Mouse (Mus musculus) small intestine, adult 2 months (tissue): Measurements from ENCODE around the gene Gm19935.

Source experiments
- CTCF ChIP-seq: fragments of 200-500 bp; IDR thresholded peaks from 2 replicates; pipeline ENCODE4 v1.5.1; 2012; ENCODE audit warnings: low read depth, mild to moderate bottlenecking, control low read depth, inconsistent platforms, low read length, moderate library complexity, mixed read lengths; ENCODE audit not compliant: insufficient replicate concordance, insufficient read length; ENCODE audit errors: extremely low read depth
- POLR2A ChIP-seq: fragments of 200-500 bp; IDR thresholded peaks from 2 replicates; pipeline ENCODE4 v1.6.1; 2012; ENCODE audit warnings: low read depth, mild to moderate bottlenecking, control low read depth, inconsistent platforms, low read length, moderate library complexity

DNA sequence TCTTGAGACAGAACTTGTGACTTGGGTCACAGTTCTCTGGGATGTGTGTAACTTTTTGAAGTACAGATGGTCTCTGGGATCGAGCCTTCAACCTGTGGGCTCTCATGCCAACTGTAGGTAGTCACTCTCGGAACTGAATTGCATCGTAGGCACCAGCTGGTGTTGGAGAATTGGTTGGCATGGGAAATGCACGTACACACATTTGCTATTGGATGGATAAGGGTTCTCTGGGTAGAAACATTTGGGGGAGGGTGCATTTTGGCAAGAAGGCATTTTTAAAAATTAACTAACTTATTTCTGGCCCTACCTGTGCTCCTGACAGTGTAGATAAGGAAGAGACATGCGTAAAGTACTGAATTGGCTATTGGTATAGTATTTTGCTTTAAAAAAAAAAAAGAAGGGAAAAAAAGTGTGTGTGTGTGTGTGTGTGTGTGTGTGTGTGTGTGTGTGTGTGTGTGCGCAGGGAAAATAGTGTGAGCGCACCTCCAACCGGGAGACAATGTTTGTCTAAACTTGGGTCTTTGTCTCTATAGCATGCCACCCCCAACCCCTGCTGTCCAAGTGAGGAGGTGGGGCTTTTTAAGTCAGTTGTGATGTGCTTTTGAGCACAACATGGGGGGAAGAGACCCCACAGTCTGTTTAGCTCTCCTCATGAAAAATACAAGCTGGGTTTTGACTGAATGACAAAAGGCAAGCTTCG, 36.9 kb upstream of the Gm19935 start:
- TF ChIP-seq CTCF, result no peak
- no peak for TF ChIP-seq POLR2A
